Mouse (Mus musculus) MEL (cell line): ENCODE measurements around the gene Taok1. TPM values are rescaled to one million over a fixed set of nuclear protein-coding genes. Genes with fewer than 3 reads are reported as not detected.

Experiments used
- DNase-seq: peaks from one replicate; pipeline ENCODE4 v3.0.0; 2011; ENCODE audit warnings: low read depth, low spot score
- H3K27ac ChIP-seq: 2 replicates; pipeline ENCODE4 v1.5.1; 2012; ENCODE audit warnings: low read depth, mild to moderate bottlenecking, control low read depth, low read length, moderate library complexity; ENCODE audit not compliant: control insufficient read depth
- H3K27me3 ChIP-seq, 2 experiments: fragments of 150-350 bp in 1 of 2; sonication (generic) in 1 of 2; 2 replicates each; pipeline ENCODE4 v1.6.1; 2012; ENCODE audit warnings: low read length in 2 of 2, mild to moderate bottlenecking in 2 of 2, improper control_type of control experiment in 1 of 2, moderate library complexity in 1 of 2; ENCODE audit not compliant: insufficient read depth in 2 of 2, control insufficient read depth in 1 of 2
- H3K36me3 ChIP-seq, 2 experiments: 2 replicates each; pipeline ENCODE4 v1.6.1; 2012 to 2014; ENCODE audit warnings: low read length in 2 of 2, improper control_type of control experiment in 1 of 2, inconsistent platforms in 1 of 2, mild to moderate bottlenecking in 1 of 2; ENCODE audit not compliant: insufficient read depth in 2 of 2, control insufficient read depth in 1 of 2
- H3K4me1 ChIP-seq, 2 experiments: fragments of 150-350 bp in 1 of 2; sonication (generic) in 1 of 2; 2 replicates each; pipeline ENCODE4 v1.6.1; 2012; ENCODE audit warnings: low read length in 2 of 2, improper control_type of control experiment in 1 of 2, mild to moderate bottlenecking in 1 of 2; ENCODE audit not compliant: insufficient read depth in 2 of 2, control insufficient read depth in 1 of 2
- H3K4me3 ChIP-seq, 2 experiments: fragments of 150-350 bp in 1 of 2; sonication (generic) in 1 of 2; 2 replicates each; pipeline ENCODE4 v1.5.1; 2012; ENCODE audit warnings: low read depth in 2 of 2, low read length in 2 of 2, mild to moderate bottlenecking in 2 of 2, moderate library complexity in 2 of 2, control low read depth in 1 of 2, improper control_type of control experiment in 1 of 2; ENCODE audit not compliant: control insufficient read depth in 1 of 2, insufficient read depth in 1 of 2
- H3K79me2 ChIP-seq: 2 replicates; pipeline ENCODE4 v1.6.1; 2012; ENCODE audit warnings: mild to moderate bottlenecking, low read length, moderate library complexity; ENCODE audit not compliant: control insufficient read depth, poor library complexity, insufficient read depth
- H3K9ac ChIP-seq: 2 replicates; pipeline ENCODE4 v1.6.1; 2012; ENCODE audit warnings: low read depth, mild to moderate bottlenecking, control low read depth, low read length, moderate library complexity; ENCODE audit not compliant: control insufficient read depth, poor library complexity, severe bottlenecking
- H3K9me3 ChIP-seq: fragments of 150-350 bp; sonication (generic); replicated peaks from 2 replicates; pipeline ENCODE4 v1.6.1; 2012; ENCODE audit warnings: mild to moderate bottlenecking, low read length, improper control_type of control experiment, moderate library complexity; ENCODE audit not compliant: insufficient read depth
- CHD1 ChIP-seq: IDR thresholded peaks from 2 replicates; pipeline ENCODE4 v1.6.1; 2012; ENCODE audit warnings: low read depth, mild to moderate bottlenecking, inconsistent platforms, low read length, improper control_type of control experiment
- GATA1 ChIP-seq: IDR thresholded peaks from 2 replicates; pipeline ENCODE4 v1.6.1; 2011; ENCODE audit warnings: low read depth, low read length, improper control_type of control experiment
- KAT2A ChIP-seq: conservative IDR thresholded peaks from 2 replicates; pipeline ENCODE4 v1.6.1; 2012; ENCODE audit warnings: low read depth, low read length, improper control_type of control experiment, inconsistent platforms
- MAFK ChIP-seq: IDR thresholded peaks from 2 replicates; pipeline ENCODE4 v1.6.1; 2011; ENCODE audit warnings: low read depth, mild to moderate bottlenecking, low read length, improper control_type of control experiment, borderline replicate concordance
- MAZ ChIP-seq: IDR thresholded peaks from 2 replicates; pipeline ENCODE4 v1.6.1; 2012; ENCODE audit warnings: low read depth, mild to moderate bottlenecking, inconsistent platforms, low read length, improper control_type of control experiment
- MXI1 ChIP-seq: IDR thresholded peaks from 2 replicates; pipeline ENCODE4 v1.6.1; 2011; ENCODE audit warnings: mild to moderate bottlenecking, low read depth, low read length, improper control_type of control experiment
- MYC ChIP-seq: IDR thresholded peaks from 2 replicates; pipeline ENCODE4 v1.6.1; 2011; ENCODE audit warnings: low read depth, mild to moderate bottlenecking, low read length, improper control_type of control experiment, moderate library complexity
- NELFE ChIP-seq: IDR thresholded peaks from 2 replicates; pipeline ENCODE4 v1.6.1; 2011; ENCODE audit warnings: low read depth, low read length, improper control_type of control experiment
- NRF1 ChIP-seq: IDR thresholded peaks from 2 replicates; pipeline ENCODE4 v1.6.1; 2014; ENCODE audit warnings: low read depth, mild to moderate bottlenecking, inconsistent platforms, low read length, improper control_type of control experiment, moderate library complexity; ENCODE audit not compliant: poor library complexity, insufficient read depth, severe bottlenecking
- POLR2A ChIP-seq, 2 experiments: IDR thresholded peaks; 2 replicates each; pipeline ENCODE4 v1.6.1; 2011 to 2012; ENCODE audit warnings: low read length in 2 of 2, mild to moderate bottlenecking in 2 of 2, control low read depth in 1 of 2, improper control_type of control experiment in 1 of 2, low read depth in 1 of 2, moderate library complexity in 1 of 2; ENCODE audit not compliant: control insufficient read depth in 1 of 2, insufficient read depth in 1 of 2, poor library complexity in 1 of 2
- POLR2AphosphoS2 ChIP-seq: IDR thresholded peaks from 2 replicates; pipeline ENCODE4 v1.6.1; 2011; ENCODE audit warnings: low read length, improper control_type of control experiment
- RAD21 ChIP-seq: IDR thresholded peaks from 2 replicates; pipeline ENCODE4 v1.6.1; 2011; ENCODE audit warnings: mild to moderate bottlenecking, low read depth, low read length, improper control_type of control experiment
- TBP ChIP-seq: IDR thresholded peaks from 2 replicates; pipeline ENCODE4 v1.8.0; 2011; ENCODE audit warnings: low read depth, low read length, improper control_type of control experiment
- USF2 ChIP-seq, 2 experiments: IDR thresholded peaks; 2 replicates each; pipeline ENCODE4 v1.6.1; 2011 to 2012; ENCODE audit warnings: improper control_type of control experiment in 2 of 2, low read length in 2 of 2, borderline replicate concordance in 1 of 2, inconsistent platforms in 1 of 2, low read depth in 1 of 2, mild to moderate bottlenecking in 1 of 2; ENCODE audit not compliant: insufficient read depth in 1 of 2
- ZC3H11A ChIP-seq: IDR thresholded peaks from 2 replicates; pipeline ENCODE4 v1.6.1; 2012; ENCODE audit warnings: low read depth, mild to moderate bottlenecking, inconsistent platforms, low read length, improper control_type of control experiment
- ZKSCAN1 ChIP-seq: IDR thresholded peaks from 2 replicates; pipeline ENCODE4 v1.6.1; 2012; ENCODE audit warnings: low read depth, mild to moderate bottlenecking, inconsistent platforms, low read length, improper control_type of control experiment, moderate library complexity
- polyA plus RNA-seq, 2 experiments: library from polyadenylated mRNA; stranded (reverse) in 1 of 2; unstranded in 1 of 2; fragments of >175 nt in 1 of 2; fragments of >200 nt in 1 of 2; gene quantifications; 2 replicates each; pipeline versions ENCODE4 v1.2.1 to v1.2.4; 2012; ENCODE audit warnings: low replicate concordance in 2 of 2, low read depth in 1 of 2; ENCODE audit not compliant: insufficient read length in 2 of 2, insufficient read depth in 1 of 2, missing spikeins in 1 of 2
- total RNA-seq: library from RNA; depleted of rRNA; stranded (reverse); fragments of 300-350 nt; gene quantifications from 2 replicates; pipeline ENCODE4 v1.2.3, GENCODE M21; 2012

Taok1 gene
- total and polyA plus RNA-seq, 3 experiments, result 7.9 to 31.0 (median 15.9) TPM

DNA sequence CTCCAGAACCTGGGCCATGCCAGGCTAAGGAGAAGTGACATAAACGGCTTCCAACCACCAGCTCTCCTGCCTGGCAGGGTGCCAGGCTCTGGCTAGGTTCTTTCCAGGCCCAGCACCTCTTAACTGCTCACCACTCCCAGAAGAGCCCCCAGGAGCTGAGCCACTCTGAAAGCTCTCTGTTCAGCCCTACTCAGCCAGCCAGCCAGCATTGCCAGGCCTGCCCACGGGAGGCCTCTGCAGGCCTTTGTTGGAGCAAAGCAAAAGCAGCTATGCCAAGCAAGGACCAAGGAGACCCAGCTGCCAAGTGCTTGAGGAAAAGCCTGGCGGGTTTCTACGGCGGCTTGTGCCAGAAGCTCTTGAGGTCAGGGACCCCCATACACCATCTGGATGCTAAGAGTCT lies 120.8 kb downstream of the Taok1 start:
- H3K79me2 ChIP-seq, result peaks cover 53% of the 10 kb centered on the region
- no peak overlapping the region for H3K9ac ChIP-seq
- no peak overlapping the region for H3K4me3 ChIP-seq
- no peak for TF ChIP-seq TBP
- no peak for TF ChIP-seq NELFE
- no peak for TF ChIP-seq MAFK
- no peak for TF ChIP-seq CHD1
- no peak for TF ChIP-seq POLR2A (IDR thresholded peaks at IDR 0.05; ENCODE audit: control insufficient read depth in 1 of 2, insufficient read depth in 1 of 2, low read depth in 1 of 2, low read length in 2 of 2, poor library complexity in 1 of 2)
- no peak for TF ChIP-seq POLR2AphosphoS2
- no peak for TF ChIP-seq GATA1
- TF ChIP-seq MAZ, result no peak
- no peak for TF ChIP-seq MYC
- TF ChIP-seq NRF1, result no peak
- no peak for TF ChIP-seq ZKSCAN1
- TF ChIP-seq USF2 (IDR thresholded peaks at IDR 0.05; ENCODE audit: borderline replicate concordance in 1 of 2, insufficient read depth in 1 of 2, low read depth in 1 of 2, low read length in 2 of 2), result no peak
- TF ChIP-seq, all 39 proteins: peak for 0
- DNase-seq, result peak; percentile 57
- H3K27ac ChIP-seq, result no peak overlapping the region
- peaks cover 0 to 28% of the 10 kb centered on the region in 2 experiments; a peak in 2 of 4 replicates for H3K36me3 ChIP-seq
- H3K9me3 ChIP-seq, result no peaks in the 10 kb centered on the region
- peaks cover 2 to 35% of the 10 kb centered on the region in 2 experiments; a peak in 3 of 4 replicates for H3K4me1 ChIP-seq
- no peaks in the 10 kb centered on the region for H3K27me3 ChIP-seq

DNA sequence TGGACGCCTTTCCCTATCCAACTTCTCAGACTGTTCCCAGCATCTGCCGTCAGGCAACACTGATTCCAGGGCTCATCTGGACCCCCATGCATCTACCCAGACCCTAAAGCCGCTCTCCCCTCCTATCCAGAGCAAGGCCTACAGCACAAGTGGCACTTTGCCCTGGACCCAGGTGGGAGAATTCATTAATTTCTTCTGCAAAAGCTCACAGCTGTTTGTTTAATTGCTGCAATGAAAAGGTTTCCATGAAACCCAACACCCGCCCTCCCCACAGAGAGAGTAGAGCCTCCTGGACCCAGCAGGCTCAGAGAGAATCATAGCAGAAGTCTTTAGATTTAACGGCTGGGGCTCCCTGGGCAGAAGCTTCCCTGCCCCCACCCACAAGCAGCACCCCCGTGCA lies 122.4 kb downstream of the Taok1 start:
- H3K27me3 ChIP-seq, result no peaks in the 10 kb centered on the region
- peaks cover 0 to 28% of the 10 kb centered on the region in 2 experiments; a peak in 2 of 4 replicates for H3K4me1 ChIP-seq
- no peak for DNase-seq
- no peak overlapping the region for H3K9ac ChIP-seq
- H3K9me3 ChIP-seq, result no peaks in the 10 kb centered on the region
- H3K36me3 ChIP-seq, result peaks cover 0 to 22% of the 10 kb centered on the region in 2 experiments; a peak in 2 of 4 replicates
- TF ChIP-seq ZC3H11A (no peak), GATA1 (no peak), NRF1 (no peak), MXI1 (no peak), KAT2A (no peak), MAFK (no peak), RAD21 (no peak)
- no peak overlapping the region for H3K4me3 ChIP-seq
- peaks cover 58% of the 10 kb centered on the region for H3K79me2 ChIP-seq
- H3K27ac ChIP-seq, result no peak overlapping the region
